Mouse (Mus musculus): ENCODE results near the gene Agap1.

DNA sequence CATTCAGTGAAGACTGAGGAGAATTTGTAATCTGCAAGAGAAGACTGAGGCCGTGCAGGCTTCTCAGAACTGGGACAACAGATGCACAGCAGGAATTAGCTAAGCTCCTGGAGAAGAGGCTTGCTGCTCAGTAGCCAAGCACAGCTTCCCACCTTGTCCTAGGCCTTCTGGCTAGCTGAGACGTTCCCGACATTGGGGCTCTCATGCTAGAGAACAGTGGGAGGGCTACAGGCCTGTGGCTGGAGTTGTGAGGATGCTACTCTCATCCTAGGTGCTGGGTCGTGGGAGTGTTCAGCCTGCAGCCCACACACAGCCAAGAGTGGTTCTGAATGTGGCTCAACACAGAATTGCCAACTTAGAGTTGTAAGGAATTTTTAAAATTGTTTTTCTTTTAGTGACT lies 133.5 kb downstream of the Agap1 start:
- TF ChIP-seq CTCF (conservative IDR thresholded peaks at IDR 0.05; ENCODE audit: insufficient read depth, insufficient read length, low read depth, low read length): no peak
- no peak for TF ChIP-seq POLR2A (IDR thresholded peaks at IDR 0.05; ENCODE audit: low read depth, low read length)

All from kidney, adult 2 months (tissue).